Mouse (Mus musculus) heart, embryonic 16.5 days (tissue): ENCODE data around the gene Cd34. TPM values are rescaled to one million over a fixed set of nuclear protein-coding genes. Genes with fewer than 3 reads are reported as not detected.

ENCODE experiments used
- ATAC-seq: fragments of 200-750 bp; cut with Nextera tagmentation; replicated peaks from 2 replicates; pipeline ENCODE4 v1.8.0; 2017; ENCODE audit warnings: moderate number of reproducible peaks; ENCODE audit not compliant: insufficient read depth, low FRiP score; ENCODE audit errors: extremely low read depth
- H3K27ac ChIP-seq: fragments of 300-500 bp; sonication (generic); 2 replicates; pipeline ENCODE4 v1.5.1; 2014; ENCODE audit warnings: mild to moderate bottlenecking, low read length, control low read depth, moderate library complexity
- H3K27me3 ChIP-seq: fragments of 300-500 bp; sonication (generic); 2 replicates; pipeline ENCODE4 v1.6.1; 2014; ENCODE audit warnings: low read length, mixed read lengths; ENCODE audit not compliant: control insufficient read depth, insufficient read depth
- H3K36me3 ChIP-seq: fragments of 300-500 bp; sonication (generic); 2 replicates; pipeline ENCODE4 v1.6.1; 2014; ENCODE audit not compliant: control insufficient read depth, insufficient read depth
- H3K4me1 ChIP-seq: fragments of 300-500 bp; sonication (generic); 2 replicates; pipeline ENCODE4 v1.6.1; 2014; ENCODE audit warnings: low read length, mixed read lengths; ENCODE audit not compliant: control insufficient read depth, insufficient read depth
- H3K4me2 ChIP-seq: fragments of 300-500 bp; sonication (generic); 2 replicates; pipeline ENCODE4 v1.6.1; 2014; ENCODE audit warnings: low read depth, mild to moderate bottlenecking, control low read depth, low read length
- H3K4me3 ChIP-seq: fragments of 300-500 bp; sonication (generic); 2 replicates; pipeline ENCODE4 v1.5.1; 2014; ENCODE audit warnings: mild to moderate bottlenecking, control low read depth, low read length
- H3K9ac ChIP-seq: fragments of 300-500 bp; sonication (generic); 2 replicates; pipeline ENCODE4 v1.6.1; 2014; ENCODE audit warnings: low read length, control low read depth
- H3K9me3 ChIP-seq: fragments of 300-500 bp; sonication (generic); replicated peaks from 2 replicates; pipeline ENCODE4 v1.6.1; 2016; ENCODE audit warnings: low read length; ENCODE audit not compliant: control insufficient read depth
- WGBS: fragments of 180-500 bp; shearing (Covaris S2); extraction: QIAGEN DNeasy Blood & Tissue Kit; methylation state at CpG from one replicate; pipeline ENCODE4 v1.1.7; 2014; 5-methylcytosine and 5-hydroxymethylcytosine counted together
- polyA plus RNA-seq: library from polyadenylated mRNA; unstranded; fragments of >200 nt; fragmentation: Nextera tagmentation; extraction: Ambion mirVana; gene quantifications from 2 replicates; pipeline ENCODE4 v1.2.1, GENCODE M21; 2015

Cd34 gene
- polyA plus RNA-seq, 1 experiment from 2014 or later, result 110 TPM

DNA sequence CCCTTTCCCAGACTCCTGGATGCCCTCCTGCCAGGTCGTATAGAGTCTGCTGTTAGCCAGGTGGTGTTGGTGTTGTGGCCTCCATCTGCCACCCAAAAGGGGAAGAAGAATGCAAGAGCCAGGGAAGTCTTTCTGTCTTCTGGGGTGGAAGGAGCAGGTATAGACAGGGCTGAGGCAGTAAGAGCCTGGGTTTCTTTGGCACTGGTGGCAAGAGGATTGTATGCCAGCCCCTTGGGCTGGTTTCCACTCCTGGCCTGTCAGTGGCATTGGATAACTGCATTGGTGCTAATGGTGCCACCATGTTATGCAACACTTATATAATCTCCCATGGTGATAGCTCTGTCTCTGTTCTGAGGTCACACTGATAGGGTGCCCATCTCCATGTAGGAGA lies 38.7 kb downstream of the Cd34 start:
- Histone ChIP-seq H3K4me2 (peak overlapping the region; percentile 100), H3K27ac (no peak overlapping the region), H3K4me3 (peak overlapping the region; percentile 84), H3K4me1 (peaks cover 12% of the 10 kb centered on the region), H3K9me3 (no peaks in the 10 kb centered on the region), H3K27me3 (no peaks in the 10 kb centered on the region), H3K9ac (no peak overlapping the region), H3K36me3 (no peaks in the 10 kb centered on the region)
- ATAC-seq, result no peak
- 29% methylated on average over 1 of the region's 1 CpGs for WGBS

DNA sequence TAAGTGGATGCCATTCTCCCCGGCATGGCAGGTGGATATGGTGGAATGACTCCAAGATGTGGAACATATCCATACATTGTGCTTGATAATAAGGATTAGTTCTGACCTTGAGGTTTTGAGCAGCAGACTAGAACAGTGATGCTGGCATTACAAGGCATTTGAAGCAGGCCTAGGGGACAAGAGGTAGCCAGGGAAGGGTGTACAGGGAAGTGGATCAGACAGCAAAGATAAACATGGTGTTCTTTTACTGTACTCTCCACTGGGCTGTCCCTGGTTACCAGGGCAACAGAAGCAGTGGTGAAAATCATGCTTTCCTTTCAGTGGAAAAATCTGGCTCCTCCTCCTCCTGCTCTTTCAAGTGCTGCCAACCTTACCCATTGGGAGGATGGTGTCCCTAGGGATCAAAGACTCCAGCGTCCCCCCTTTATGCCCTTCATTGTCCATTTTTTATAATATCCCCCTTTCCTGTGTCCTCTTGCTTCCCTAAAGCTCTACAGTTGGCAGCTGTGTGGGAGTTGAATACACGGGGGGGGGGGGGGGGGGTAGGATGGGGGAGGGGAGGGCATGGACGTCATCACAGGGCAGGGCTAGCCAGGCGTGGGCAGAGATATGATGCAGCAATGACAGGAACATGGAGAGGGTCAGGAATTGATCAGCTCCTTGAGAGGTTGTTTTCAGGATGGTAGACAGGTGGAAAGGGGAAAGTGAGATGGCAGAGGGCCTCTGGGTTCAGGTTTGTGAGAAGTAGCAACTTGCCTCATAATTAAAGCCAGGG lies 39.5 kb downstream of the Cd34 start:
- peaks cover 12% of the 10 kb centered on the region for H3K4me1 ChIP-seq
- H3K27ac ChIP-seq, result no peak overlapping the region
- H3K27me3 ChIP-seq, result no peaks in the 10 kb centered on the region
- H3K4me2 ChIP-seq, result no peak overlapping the region
- 52% methylated on average over 4 of the region's 5 CpGs for WGBS
- H3K9ac ChIP-seq, result no peak overlapping the region
- ATAC-seq, result no peak
- H3K9me3 ChIP-seq, result no peaks in the 10 kb centered on the region
- H3K36me3 ChIP-seq, result no peaks in the 10 kb centered on the region
- H3K4me3 ChIP-seq, result no peak overlapping the region

DNA sequence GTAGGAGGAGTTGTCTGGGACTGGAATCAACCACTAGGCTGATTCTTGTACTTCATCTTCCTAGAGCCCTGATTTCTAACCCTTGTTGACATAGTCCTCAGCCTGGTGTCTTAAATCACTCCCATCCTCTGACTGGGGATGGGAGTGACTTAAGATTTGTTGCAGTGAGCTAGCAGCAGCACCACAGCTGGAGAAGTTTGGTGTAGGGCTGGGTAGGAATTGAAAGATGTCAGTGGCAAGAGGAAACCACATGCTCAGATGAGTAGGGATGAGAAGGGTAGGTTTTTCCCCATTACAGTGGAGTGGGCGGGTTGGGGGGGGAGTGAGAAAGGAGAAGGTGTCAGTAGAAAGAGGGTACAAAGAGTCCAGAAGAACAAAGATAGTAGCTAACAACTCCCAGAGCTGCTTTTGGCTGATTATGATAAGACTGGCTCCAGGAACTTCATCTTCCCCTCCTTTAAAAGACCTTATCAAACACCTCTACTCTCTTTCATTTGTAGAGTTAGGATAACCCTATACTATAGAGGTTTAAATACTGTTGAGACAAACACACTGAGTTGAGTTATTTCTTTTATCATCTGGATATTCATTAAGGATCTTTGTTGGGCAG lies 42.3 kb downstream of the Cd34 start:
- Histone ChIP-seq H3K27me3 (no peaks in the 10 kb centered on the region), H3K9ac (no peak overlapping the region), H3K4me2 (no peak overlapping the region), H3K36me3 (no peaks in the 10 kb centered on the region), H3K27ac (no peak overlapping the region), H3K4me3 (no peak overlapping the region), H3K9me3 (no peaks in the 10 kb centered on the region), H3K4me1 (peaks cover 10% of the 10 kb centered on the region)
- WGBS, result 47% methylated on average over 1 of the region's 1 CpGs
- ATAC-seq, result no peak

DNA sequence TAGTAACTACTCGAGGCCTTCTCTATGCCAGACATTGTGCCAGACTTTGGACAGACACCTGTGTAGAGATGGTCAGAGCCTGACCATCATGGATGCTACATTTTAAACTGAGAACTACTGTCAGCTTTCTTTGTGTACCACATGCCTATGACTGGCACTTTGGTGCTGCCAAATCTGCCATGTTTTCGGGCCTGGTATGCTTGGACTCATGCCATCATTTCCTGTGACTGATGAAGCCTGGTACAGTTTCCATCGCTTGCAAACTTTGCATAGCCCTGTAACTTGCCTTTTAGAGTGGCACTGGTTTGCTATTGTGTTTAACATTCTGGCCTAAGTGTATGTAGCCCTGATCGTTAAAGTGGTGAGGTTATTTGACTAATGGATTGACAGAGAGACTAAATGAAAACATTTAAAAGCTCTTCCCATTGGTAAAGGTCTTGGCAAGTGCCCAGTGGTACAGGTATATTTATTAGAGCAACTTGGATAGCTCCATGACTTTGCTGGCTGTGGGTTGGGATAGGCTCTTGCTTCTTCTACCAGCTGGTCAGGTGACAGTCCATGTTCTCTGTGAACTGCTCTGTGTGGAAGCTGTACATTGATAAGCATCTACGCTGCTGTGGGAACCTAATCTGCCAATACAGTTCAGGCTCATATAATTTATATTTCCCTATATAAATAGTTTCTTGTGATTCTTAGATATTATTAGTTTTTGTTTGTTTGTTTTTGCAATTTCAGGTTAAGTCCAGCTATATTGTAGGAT lies 44.5 kb downstream of the Cd34 start:
- 70% methylated on average over 5 of the region's 5 CpGs for WGBS
- no peak overlapping the region for H3K4me3 ChIP-seq
- no peaks in the 10 kb centered on the region for H3K36me3 ChIP-seq
- no peak overlapping the region for H3K9ac ChIP-seq
- H3K27me3 ChIP-seq, result no peaks in the 10 kb centered on the region
- H3K4me1 ChIP-seq, result no peaks in the 10 kb centered on the region
- H3K4me2 ChIP-seq, result no peak overlapping the region
- no peak for ATAC-seq
- no peak overlapping the region for H3K27ac ChIP-seq
- H3K9me3 ChIP-seq, result no peaks in the 10 kb centered on the region

DNA sequence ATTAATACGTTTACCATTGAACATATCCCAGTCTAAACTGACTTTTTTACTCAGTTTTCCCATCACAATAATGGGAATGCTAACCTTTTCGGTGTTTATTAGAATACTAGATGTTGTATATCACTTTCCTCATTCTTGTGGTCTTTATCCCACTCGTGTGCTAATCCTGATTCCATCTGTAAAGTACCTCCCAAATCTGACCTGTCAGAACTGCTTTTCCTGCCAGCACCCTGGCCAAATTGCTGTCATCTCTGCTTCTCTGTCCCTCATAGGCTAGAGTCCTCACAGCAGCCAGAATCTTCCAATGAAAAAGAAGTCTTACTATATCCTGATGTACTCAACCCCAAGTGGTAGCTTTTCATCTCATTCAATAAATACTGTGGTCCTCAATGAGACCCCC lies 46.3 kb downstream of the Cd34 start:
- WGBS, result 79% methylated on average over 3 of the region's 3 CpGs
- no peaks in the 10 kb centered on the region for H3K9me3 ChIP-seq
- H3K36me3 ChIP-seq, result no peaks in the 10 kb centered on the region
- no peaks in the 10 kb centered on the region for H3K4me1 ChIP-seq
- H3K27me3 ChIP-seq, result no peaks in the 10 kb centered on the region
- H3K4me3 ChIP-seq, result no peak overlapping the region
- ATAC-seq, result no peak
- no peak overlapping the region for H3K27ac ChIP-seq
- no peak overlapping the region for H3K4me2 ChIP-seq
- H3K9ac ChIP-seq, result no peak overlapping the region

DNA sequence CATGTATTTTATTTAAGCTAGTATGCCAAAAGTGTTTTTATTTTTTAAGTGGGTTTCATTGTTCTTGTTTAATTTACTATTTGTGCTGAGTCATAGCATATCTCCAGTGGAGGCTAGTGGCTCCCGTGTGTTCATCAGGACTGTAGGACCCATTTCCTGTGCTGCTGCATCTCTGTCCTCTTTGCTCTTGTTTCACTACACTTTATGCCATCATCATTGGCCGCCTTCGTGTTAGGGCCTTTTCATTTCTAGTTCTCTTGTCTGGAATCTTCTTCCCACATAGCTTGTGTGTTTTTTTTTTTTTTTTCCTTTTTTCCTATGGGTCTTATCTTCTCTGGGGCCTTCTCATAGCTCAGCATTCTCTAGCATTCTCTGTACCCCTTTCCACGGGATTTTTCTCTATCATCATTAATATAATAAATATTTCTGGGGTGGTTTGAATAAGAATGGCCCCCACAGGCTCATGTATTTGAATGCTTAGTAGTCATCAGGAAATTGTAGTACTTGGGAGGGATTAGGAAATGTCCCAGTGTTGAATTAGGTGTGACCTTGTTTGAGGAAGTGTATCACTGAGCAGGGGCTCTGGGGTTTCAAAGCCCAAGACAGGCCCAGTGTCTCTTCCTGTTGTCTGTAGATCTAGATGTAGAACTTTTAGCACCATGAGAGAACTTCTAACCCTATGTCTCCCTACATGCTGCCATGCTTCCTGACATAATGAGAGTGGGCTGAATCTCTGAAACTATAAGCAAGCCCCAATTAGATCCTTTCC lies 47.0 kb downstream of the Cd34 start:
- Histone ChIP-seq H3K9me3 (no peaks in the 10 kb centered on the region), H3K27me3 (no peaks in the 10 kb centered on the region), H3K36me3 (no peaks in the 10 kb centered on the region), H3K4me2 (no peak overlapping the region), H3K9ac (no peak overlapping the region), H3K4me1 (no peaks in the 10 kb centered on the region), H3K27ac (no peak overlapping the region), H3K4me3 (no peak overlapping the region)
- no peak for ATAC-seq
- 59% methylated on average over 4 of the region's 4 CpGs for WGBS

DNA sequence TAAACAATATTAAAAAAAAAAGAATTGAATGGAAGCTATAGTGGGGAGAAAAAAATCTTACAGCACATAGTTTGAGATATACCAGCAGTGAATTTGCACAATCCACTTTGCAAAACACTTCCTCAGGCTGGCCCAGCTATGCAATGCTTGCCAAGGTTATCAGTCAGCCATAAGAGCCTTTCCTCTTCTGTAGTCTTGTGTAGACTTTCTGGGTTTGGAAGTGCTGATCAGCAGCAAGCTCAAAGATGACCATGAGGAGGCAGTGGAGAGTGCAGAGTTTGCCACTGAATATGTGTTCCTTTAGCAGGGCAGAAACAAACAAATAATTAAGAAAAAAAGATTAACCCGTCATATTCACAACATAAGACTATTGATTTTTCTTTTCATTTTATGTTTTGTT lies 50.4 kb downstream of the Cd34 start:
- WGBS, result 82% methylated on average over 1 of the region's 1 CpGs

DNA sequence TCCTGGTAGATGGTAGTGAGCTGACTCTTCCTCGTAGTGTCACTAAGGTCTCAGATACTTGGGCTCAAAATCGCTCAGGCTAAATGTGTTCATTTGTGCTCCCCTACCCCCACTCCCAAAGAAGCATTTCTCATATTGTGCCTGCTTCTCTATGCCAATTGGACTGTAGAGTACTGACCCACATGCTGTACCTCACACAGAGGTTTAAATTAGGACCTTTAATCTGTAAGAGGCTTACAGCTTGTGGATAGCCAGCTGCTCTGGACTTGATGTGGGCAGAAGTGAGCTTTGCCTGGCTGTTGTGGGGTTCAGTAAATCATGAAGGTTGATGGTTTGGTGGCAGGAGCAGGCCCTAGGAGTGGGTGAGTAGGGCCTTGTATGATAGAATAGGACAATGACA lies 52.4 kb downstream of the Cd34 start:
- H3K4me2 ChIP-seq, result no peak overlapping the region
- 86% methylated on average over 2 of the region's 2 CpGs for WGBS
- H3K27ac ChIP-seq, result no peak overlapping the region
- H3K4me3 ChIP-seq, result no peak overlapping the region
- H3K27me3 ChIP-seq, result no peaks in the 10 kb centered on the region
- no peak overlapping the region for H3K9ac ChIP-seq
- no peaks in the 10 kb centered on the region for H3K36me3 ChIP-seq
- no peaks in the 10 kb centered on the region for H3K9me3 ChIP-seq
- peaks cover 7% of the 10 kb centered on the region for H3K4me1 ChIP-seq
- no peak for ATAC-seq

More for the DNA sequence above, 50.4 kb downstream of the Cd34 start:
- Histone ChIP-seq H3K4me3 (no peak overlapping the region), H3K27ac (no peak overlapping the region), H3K36me3 (no peaks in the 10 kb centered on the region), H3K4me1 (peaks cover 7% of the 10 kb centered on the region), H3K9ac (no peak overlapping the region), H3K9me3 (no peaks in the 10 kb centered on the region), H3K27me3 (no peaks in the 10 kb centered on the region), H3K4me2 (no peak overlapping the region)
- no peak for ATAC-seq
